Comparison of ENCODE assay signal across 23 mouse cellular contexts in the genomic region with DNA sequence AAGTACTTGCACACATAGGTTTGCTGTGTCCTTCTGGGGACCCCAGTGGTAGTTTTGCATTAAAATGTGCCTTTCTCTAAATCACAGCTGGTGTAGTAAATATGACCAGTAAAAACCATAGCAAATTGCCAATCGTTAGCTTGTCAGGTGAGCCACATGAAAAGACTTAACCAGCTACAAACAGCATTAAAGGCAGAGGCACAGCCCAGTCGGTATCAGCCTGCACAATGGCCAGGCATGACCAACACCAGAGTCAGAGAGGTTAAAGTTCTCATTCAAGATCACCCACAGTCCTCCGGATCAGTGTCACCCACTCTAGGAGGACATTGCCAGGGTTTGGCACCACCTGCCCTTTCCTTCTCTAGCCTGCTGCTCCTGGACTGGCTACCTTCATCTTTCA. TPM values are rescaled to one million over a fixed set of nuclear protein-coding genes. Genes with fewer than 3 reads are reported as not detected.
DNase-seq lines count a peak whose midpoint lies in the region; ATAC-seq and TF ChIP-seq lines count a peak whose summit lies in the region.
"Had no signal": no experiment of that assay in that cellular context is flagged by ENCODE, and none has a peak within 500 bp of the region (broad histone marks: within the 10 kb centered on the region; RNA-seq: fewer than 3 reads in every experiment).

No protein-coding gene starts in this region.

- intact Hi-C loops in heart, postnatal 36 days (cut with DNase I) = no loop called here

- H3K4me1 ChIP-seq in heart, embryonic 10.5 days = peaks cover 9% of the 10 kb centered on the region; the same call in 1 of the 2 replicates
- H3K4me1 ChIP-seq in midbrain, embryonic 11.5 days (ENCODE audit: control insufficient read depth, insufficient read depth, low read length) = no peaks in the 10 kb centered on the region
- H3K4me1 ChIP-seq in midbrain, postnatal 0 days (ENCODE audit: insufficient read depth, low read length) = no peaks in the 10 kb centered on the region; the same call in 1 of the 2 replicates
- peaks cover 18% of the 10 kb centered on the region for H3K4me1 ChIP-seq in intestine, postnatal 0 days (replicated peaks; ENCODE audit: control insufficient read depth, insufficient read depth, low read length)
- H3K4me1 ChIP-seq in small intestine, adult 2 months (ENCODE audit: control insufficient read depth, insufficient read depth, insufficient read length, low read length) = peaks cover 42% of the 10 kb centered on the region
- H3K4me1 ChIP-seq: neural tube, embryonic 15.5 days had no signal

- WGBS in heart, embryonic 10.5 days = 61% methylated on average over 3 of the region's 3 CpGs
- WGBS in midbrain, embryonic 11.5 days = 66% methylated on average over 3 of the region's 3 CpGs
- 69% methylated on average over 3 of the region's 3 CpGs for WGBS in midbrain, postnatal 0 days
- WGBS in intestine, postnatal 0 days = 37% methylated on average over 3 of the region's 3 CpGs
- 34% methylated on average over 3 of the region's 3 CpGs for WGBS in small intestine, adult 2 months

- ATAC-seq in midbrain, embryonic 11.5 days (ENCODE audit: low FRiP score) = no peak
- ATAC-seq in midbrain, postnatal 0 days (ENCODE audit: low FRiP score) = no peak
- ATAC-seq in intestine, postnatal 0 days = peak; percentile 55; the same call in 1 of the 2 replicates

- no peak overlapping the region for H3K4me3 ChIP-seq in heart, embryonic 10.5 days
- no peak overlapping the region for H3K4me3 ChIP-seq in midbrain, embryonic 11.5 days (ENCODE audit: low read depth, low read length)
- H3K4me3 ChIP-seq in midbrain, postnatal 0 days (ENCODE audit: low read depth, low read length) = no peak overlapping the region
- H3K4me3 ChIP-seq in intestine, postnatal 0 days (ENCODE audit: low read depth, low read length) = no peak overlapping the region
- H3K4me3 ChIP-seq in small intestine, adult 2 months (ENCODE audit: low read depth, low read length) = no peak overlapping the region
- H3K4me3 ChIP-seq: embryonic facial prominence, embryonic 13.5 days; forebrain, embryonic 12.5 days; heart, adult 2 months; heart, embryonic 13.5 days; midbrain, embryonic 10.5 days; neural tube, embryonic 15.5 days; stomach, embryonic 15.5 days had no signal

- 0 out of 2 replicates have a peak overlapping the region, but pooled peaks have one; percentile 36 for H3K27ac ChIP-seq in heart, embryonic 10.5 days
- H3K27ac ChIP-seq in midbrain, embryonic 11.5 days (ENCODE audit: low read depth, low read length) = no peak overlapping the region
- H3K27ac ChIP-seq in midbrain, postnatal 0 days (ENCODE audit: low read depth, low read length) = no peak overlapping the region
- peak overlapping the region; percentile 66 for H3K27ac ChIP-seq in intestine, postnatal 0 days (ENCODE audit: low read depth, low read length)
- peak overlapping the region; percentile 96 for H3K27ac ChIP-seq in small intestine, adult 2 months (ENCODE audit: insufficient read depth, low read depth, low read length)
- H3K27ac ChIP-seq: embryonic facial prominence, embryonic 13.5 days; forebrain, embryonic 12.5 days; heart, adult 2 months; heart, embryonic 13.5 days; hindbrain, postnatal 0 days; macrophage; midbrain, embryonic 10.5 days; neural tube, embryonic 15.5 days; stomach, embryonic 15.5 days had no signal

- H3K4me2 ChIP-seq in midbrain, embryonic 11.5 days = no peak overlapping the region
- H3K4me2 ChIP-seq in midbrain, postnatal 0 days (ENCODE audit: low read depth, low read length, poor library complexity, severe bottlenecking) = no peak overlapping the region
- no peak overlapping the region; the same call in 1 of the 2 replicates for H3K4me2 ChIP-seq in intestine, postnatal 0 days (replicated peaks; ENCODE audit: low read depth)
- H3K4me2 ChIP-seq: embryonic facial prominence, embryonic 13.5 days; forebrain, embryonic 12.5 days; heart, embryonic 13.5 days; neural tube, embryonic 15.5 days; stomach, embryonic 15.5 days had no signal

- no peak for TF ChIP-seq CTCF in midbrain, postnatal 0 days (IDR thresholded peaks at IDR 0.05)
- no peak for TF ChIP-seq CTCF in intestine, postnatal 0 days (IDR thresholded peaks at IDR 0.05; ENCODE audit: low read depth)
- no peak for TF ChIP-seq CTCF in small intestine, adult 2 months (IDR thresholded peaks at IDR 0.05; ENCODE audit: extremely low read depth, insufficient read length, insufficient replicate concordance, low read depth, low read length)

- TF ChIP-seq POLR2A in small intestine, adult 2 months (IDR thresholded peaks at IDR 0.05; ENCODE audit: low read depth, low read length) = no peak

- H3K9ac ChIP-seq in midbrain, embryonic 11.5 days (ENCODE audit: low read length) = no peak overlapping the region
- H3K9ac ChIP-seq in midbrain, postnatal 0 days (replicated peaks; ENCODE audit: low read length, poor library complexity, severe bottlenecking) = no peak overlapping the region
- no peak overlapping the region for H3K9ac ChIP-seq in intestine, postnatal 0 days (ENCODE audit: low read depth, low read length)
- H3K9ac ChIP-seq: embryonic facial prominence, embryonic 13.5 days; forebrain, embryonic 12.5 days; forebrain, postnatal 0 days; heart, embryonic 13.5 days; neural tube, embryonic 15.5 days; stomach, embryonic 15.5 days had no signal

- H3K27me3 ChIP-seq in heart, embryonic 10.5 days (ENCODE audit: insufficient read depth, poor library complexity, severe bottlenecking) = peaks cover 13% of the 10 kb centered on the region; the same call in 1 of the 2 replicates
- no peaks in the 10 kb centered on the region for H3K27me3 ChIP-seq in midbrain, embryonic 11.5 days (ENCODE audit: control insufficient read depth, insufficient read depth, low read length)
- no peaks in the 10 kb centered on the region for H3K27me3 ChIP-seq in midbrain, postnatal 0 days (ENCODE audit: insufficient read depth, low read length)
- H3K27me3 ChIP-seq in intestine, postnatal 0 days (replicated peaks; ENCODE audit: control insufficient read depth, insufficient read depth, low read length) = no peaks in the 10 kb centered on the region
- no peaks in the 10 kb centered on the region for H3K27me3 ChIP-seq in small intestine, adult 2 months (ENCODE audit: control insufficient read depth, insufficient read depth, low read length)
- H3K27me3 ChIP-seq: embryonic facial prominence, embryonic 13.5 days; forebrain, embryonic 12.5 days; heart, embryonic 13.5 days; neural tube, embryonic 15.5 days; stomach, embryonic 15.5 days had no signal

- H3K36me3 ChIP-seq in heart, embryonic 10.5 days = no peaks in the 10 kb centered on the region
- no peaks in the 10 kb centered on the region for H3K36me3 ChIP-seq in midbrain, embryonic 11.5 days (ENCODE audit: control insufficient read depth, insufficient read depth, low read length)
- no peaks in the 10 kb centered on the region for H3K36me3 ChIP-seq in midbrain, postnatal 0 days (ENCODE audit: insufficient read depth, low read length)
- no peaks in the 10 kb centered on the region for H3K36me3 ChIP-seq in intestine, postnatal 0 days (ENCODE audit: control insufficient read depth, insufficient read depth)
- H3K36me3 ChIP-seq in small intestine, adult 2 months (ENCODE audit: control insufficient read depth, insufficient read depth, low read length) = no peaks in the 10 kb centered on the region
- H3K36me3 ChIP-seq: embryonic facial prominence, embryonic 13.5 days; forebrain, embryonic 12.5 days; G1E; heart, embryonic 13.5 days; midbrain, embryonic 10.5 days; neural tube, embryonic 15.5 days; stomach, embryonic 15.5 days had no signal

- H3K9me3 ChIP-seq in heart, embryonic 10.5 days = no peaks in the 10 kb centered on the region
- no peaks in the 10 kb centered on the region for H3K9me3 ChIP-seq in midbrain, embryonic 11.5 days (ENCODE audit: control insufficient read depth, low read length)
- H3K9me3 ChIP-seq in midbrain, postnatal 0 days (ENCODE audit: low read length) = no peaks in the 10 kb centered on the region
- no peaks in the 10 kb centered on the region for H3K9me3 ChIP-seq in intestine, postnatal 0 days (ENCODE audit: control insufficient read depth)
- H3K9me3 ChIP-seq: embryonic facial prominence, embryonic 13.5 days; forebrain, embryonic 12.5 days; heart, embryonic 13.5 days; midbrain, embryonic 10.5 days; neural tube, embryonic 15.5 days; stomach, embryonic 15.5 days had no signal

- peak; percentile 69 for DNase-seq in heart, embryonic 10.5 days (ENCODE audit: low spot score)
- no peak for DNase-seq in heart, postnatal 36 days
- DNase-seq in midbrain, embryonic 11.5 days (ENCODE audit: low spot score, missing footprints) = peak; percentile 65
- DNase-seq in midbrain, postnatal 0 days (ENCODE audit: low spot score) = no peak
- no peak for DNase-seq in urinary bladder, postnatal 25 days (ENCODE audit: low spot score)
- DNase-seq: adrenal gland, postnatal 25 days; cerebellum, adult 18-20 months; forebrain, postnatal 0 days; retina, postnatal 1 day; right cerebral cortex, postnatal 14 days; thymus, adult 18-20 months had no signal

RNA-seq across cellular contexts. Expression of a gene that starts 58.5 kb away (rescaled TPM):
- polyA plus RNA-seq in heart, embryonic 10.5 days (2016; fragmentation: Nextera tagmentation; extraction: Ambion mirVana) = 10.1 and 11.9 TPM in 2 replicates
- 10 to 100 TPM; 20.5 to 23.7 TPM for total RNA-seq in heart, postnatal 36 days (2021)
- 8.1 and 9.3 TPM in 2 replicates for polyA plus RNA-seq in midbrain, embryonic 11.5 days (2014; fragmentation: Nextera tagmentation; extraction: Ambion mirVana)
- 35.4 and 38.8 TPM in 2 replicates for total RNA-seq in midbrain, postnatal 0 days (2014; rRNA removed)
- 9.7 and 10.5 TPM in 2 replicates for polyA plus RNA-seq in midbrain, postnatal 0 days (2015; fragmentation: Nextera tagmentation; extraction: Ambion mirVana)
- 4.2 and 5.7 TPM in 2 replicates for polyA plus RNA-seq in intestine, postnatal 0 days (2015; fragmentation: Nextera tagmentation; extraction: Ambion mirVana)
- polyA plus RNA-seq in small intestine, adult 2 months (2012; rRNA removed) = 11.5 and 23.4 TPM in 2 replicates

Comparison
In these comparisons a context has a peak if more than half of its experiments do, and no peak if none do; other contexts are left out.
1. DNase-seq: peak in heart, embryonic 10.5 days (single experiment) and midbrain, embryonic 11.5 days (single experiment); none in heart, postnatal 36 days (0 of 2), midbrain, postnatal 0 days (single experiment) and urinary bladder, postnatal 25 days (single experiment).
2. H3K27ac ChIP-seq: peak in heart, embryonic 10.5 days (single experiment), intestine, postnatal 0 days (single experiment) and small intestine, adult 2 months (single experiment); none in midbrain, embryonic 11.5 days (single experiment) and midbrain, postnatal 0 days (single experiment).